Mouse (Mus musculus) embryonic fibroblast, embryonic 13.5 days (primary cell): ENCODE results near the gene Gm6899.

Experiments used
- CTCF ChIP-seq: IDR thresholded peaks from 2 replicates; pipeline ENCODE4 v1.5.1; 2011; ENCODE audit warnings: mild to moderate bottlenecking, control low read depth, low read length, moderate library complexity, borderline replicate concordance; ENCODE audit not compliant: insufficient read depth
- POLR2A ChIP-seq: IDR thresholded peaks from 2 replicates; pipeline ENCODE4 v1.6.1; 2011; ENCODE audit warnings: low read depth, mild to moderate bottlenecking, control low read depth, low read length, moderate library complexity

DNA sequence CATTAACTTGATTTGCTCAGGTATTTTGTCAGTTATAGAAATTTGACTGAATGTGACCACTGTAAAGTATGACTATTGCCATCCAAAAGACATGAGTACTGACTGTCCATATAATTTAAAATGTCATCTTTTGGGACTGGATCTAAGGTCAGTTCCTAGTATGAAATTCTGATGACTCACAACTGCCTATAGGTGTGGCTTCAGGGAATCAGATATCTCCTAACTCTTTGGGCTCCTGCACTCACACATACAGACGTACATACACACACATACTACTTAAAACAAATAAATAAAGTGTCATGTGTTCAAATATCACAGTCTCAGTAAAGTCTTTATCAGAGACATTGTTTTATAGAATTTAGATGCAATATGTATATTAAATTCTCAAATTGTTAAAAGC lies 5.8 kb downstream of the Gm6899 start:
- TF ChIP-seq POLR2A (no peak), CTCF (no peak)
